28 mouse cellular contexts compared by ENCODE assay signal in genomic region chr1:167820031-167820430, GRCm38 (mm10).
"Had no signal": no experiment of that assay in that cellular context is flagged by ENCODE, and none has a peak within 500 bp of the region (broad histone marks: within the 10 kb centered on the region; RNA-seq: fewer than 3 reads in every experiment).

No protein-coding gene starts in this region.

- H3K4me1 ChIP-seq: liver, embryonic 12.5 days; liver, embryonic 13.5 days; liver, embryonic 15.5 days; lung, embryonic 15.5 days; megakaryocyte, embryonic 14.5 days had no signal

- H3K9me3 ChIP-seq: limb, embryonic 10.5 days; limb, embryonic 12.5 days; limb, embryonic 15.5 days; liver, embryonic 12.5 days; liver, embryonic 13.5 days; liver, embryonic 15.5 days; lung, embryonic 15.5 days; megakaryocyte, embryonic 14.5 days; midbrain, embryonic 10.5 days; midbrain, embryonic 12.5 days; midbrain, embryonic 13.5 days; midbrain, embryonic 15.5 days; neural tube, embryonic 12.5 days had no signal

- H3K4me3 ChIP-seq: limb, embryonic 10.5 days; limb, embryonic 12.5 days; limb, embryonic 13.5 days; limb, embryonic 15.5 days; liver, embryonic 12.5 days; liver, embryonic 13.5 days; liver, embryonic 15.5 days; lung, embryonic 15.5 days; megakaryocyte, embryonic 14.5 days; midbrain, embryonic 10.5 days; midbrain, embryonic 12.5 days; midbrain, embryonic 13.5 days; midbrain, embryonic 15.5 days; myocyte; neural tube, embryonic 12.5 days had no signal

- H3K36me3 ChIP-seq: limb, embryonic 10.5 days; limb, embryonic 12.5 days; limb, embryonic 13.5 days; limb, embryonic 15.5 days; liver, embryonic 12.5 days; liver, embryonic 13.5 days; liver, embryonic 15.5 days; lung, embryonic 15.5 days; midbrain, embryonic 10.5 days; midbrain, embryonic 12.5 days; midbrain, embryonic 13.5 days; midbrain, embryonic 15.5 days; neural tube, embryonic 12.5 days had no signal

- DNase-seq: left cerebral cortex, postnatal 4 days; liver; liver, embryonic 13.5 days; liver, postnatal 0 days; lung, adult 18-20 months; lung, adult 2 months; lung, embryonic 14.5 days; lung, postnatal 10 days; lung, postnatal 14 days; lung, postnatal 36 days; lung, postnatal 4 days; midbrain, embryonic 14.5 days had no signal

- H3K27me3 ChIP-seq: limb, embryonic 12.5 days; liver, embryonic 12.5 days; liver, embryonic 13.5 days; liver, embryonic 15.5 days; lung, embryonic 15.5 days; megakaryocyte, embryonic 14.5 days; midbrain, embryonic 15.5 days; neural tube, embryonic 12.5 days had no signal

- H3K27ac ChIP-seq: limb, embryonic 10.5 days; limb, embryonic 12.5 days; limb, embryonic 13.5 days; limb, embryonic 15.5 days; liver, embryonic 12.5 days; liver, embryonic 13.5 days; liver, embryonic 14.5 days; liver, embryonic 15.5 days; lung, embryonic 15.5 days; macrophage; midbrain, embryonic 10.5 days; midbrain, embryonic 12.5 days; midbrain, embryonic 13.5 days; midbrain, embryonic 15.5 days; neural tube, embryonic 12.5 days had no signal
